Mouse (Mus musculus) heart, postnatal 14 days (tissue): ENCODE measurements around the gene Ccdc85c. TPM values are rescaled to one million over a fixed set of nuclear protein-coding genes. Genes with fewer than 3 reads are reported as not detected.
A peak's percentile ranks its signal among the peaks of the same experiment; 100 is the strongest.

ENCODE experiments used
- DNase-seq, 2 experiments: peaks; one replicate each; pipeline ENCODE4 v3.0.0; 2021 to 2022
- intact Hi-C: fragments of 180-260 bp; cut with DNase I; formaldehyde crosslinking; loops from one replicate; pipeline ENCODE4 v1.15.1; 2025
- total RNA-seq, 2 experiments: library from RNA; stranded (reverse); gene quantifications; 2 replicates each; pipeline ENCODE4 v1.2.3; 2021

Gene Ccdc85c
- total RNA-seq, 2 experiments from 2014 or later, result 33.2 to 35.2 TPM

- DNase-seq, result no peak
- intact Hi-C loops, result loop anchor here (2.0 kb wide), 1 partner anchor 53 kb away; no protein-coding TSS in a partner anchor
Observed at GRCm38 (mm10) chr12:108223357-108223756, 51.9 kb downstream of the Ccdc85c start.

GRCm38 (mm10) chr12:108221712-108222111, 53.5 kb downstream of the Ccdc85c start:
- intact Hi-C loops, result loop anchor here (2.0 kb wide), 1 partner anchor 55 kb away; no protein-coding TSS in a partner anchor

GRCm38 (mm10) chr12:108221206-108221605, 54.0 kb downstream of the Ccdc85c start:
- intact Hi-C loops, result no loop called here
- no peak for DNase-seq

More at GRCm38 (mm10) chr12:108221712-108222111, 53.5 kb downstream of the Ccdc85c start:
- no peak for DNase-seq

- intact Hi-C loops, result no loop called here
- DNase-seq, result no peak
Observed at GRCm38 (mm10) chr12:108220621-108221020, 54.6 kb downstream of the Ccdc85c start.

GRCm38 (mm10) chr12:108219825-108220616, 55.2 kb downstream of the Ccdc85c start:
- DNase-seq, result no peak
- intact Hi-C loops, result no loop called here

GRCm38 (mm10) chr12:108219163-108219562, 56.1 kb downstream of the Ccdc85c start:
- intact Hi-C loops, result no loop called here
- no peak for DNase-seq

- peak; percentile 75 to 80 for DNase-seq
- intact Hi-C loops, result loop anchor here (2.0 kb wide), 1 partner anchor 75 kb away; no protein-coding TSS in a partner anchor
Observed at GRCm38 (mm10) chr12:108217572-108217971, 57.7 kb downstream of the Ccdc85c start.

- no peak for DNase-seq
- intact Hi-C loops, result loop anchor here (2.0 kb wide), 1 partner anchor 76 kb away; no protein-coding TSS in a partner anchor
Observed at GRCm38 (mm10) chr12:108216611-108217370, 58.4 kb downstream of the Ccdc85c start.

GRCm38 (mm10) chr12:108215090-108215489, 60.1 kb downstream of the Ccdc85c start:
- intact Hi-C loops, result no loop called here

GRCm38 (mm10) chr12:108213090-108214041, 61.9 kb downstream of the Ccdc85c start:
- no peak for DNase-seq
- intact Hi-C loops, result no loop called here

More at GRCm38 (mm10) chr12:108215090-108215489, 60.1 kb downstream of the Ccdc85c start:
- DNase-seq, result no peak

GRCm38 (mm10) chr12:108212476-108212875, 62.7 kb downstream of the Ccdc85c start:
- intact Hi-C loops, result no loop called here

GRCm38 (mm10) chr12:108212071-108212470, 63.2 kb downstream of the Ccdc85c start:
- no peak for DNase-seq
- intact Hi-C loops, result no loop called here

More at GRCm38 (mm10) chr12:108212476-108212875, 62.7 kb downstream of the Ccdc85c start:
- no peak for DNase-seq

GRCm38 (mm10) chr12:108210623-108211022, 64.6 kb downstream of the Ccdc85c start:
- no peak for DNase-seq
- intact Hi-C loops, result no loop called here

GRCm38 (mm10) chr12:108208726-108209438, 66.3 kb downstream of the Ccdc85c start:
- intact Hi-C loops, result loop anchor here (1.0 to 5.0 kb wide), 2 partner anchors 84 to 283 kb away; no protein-coding TSS in a partner anchor
- peak; percentile 80 to 86 for DNase-seq

GRCm38 (mm10) chr12:108208216-108208615, 67.0 kb downstream of the Ccdc85c start:
- DNase-seq, result no peak
- intact Hi-C loops, result loop anchor here (5.0 kb wide), 1 partner anchor 284 kb away; no protein-coding TSS in a partner anchor

GRCm38 (mm10) chr12:108206641-108207040, 68.6 kb downstream of the Ccdc85c start:
- peak; percentile 83 to 90 for DNase-seq
- intact Hi-C loops, result loop anchor here (5.0 kb wide), 1 partner anchor 286 kb away; no protein-coding TSS in a partner anchor

- no peak for DNase-seq
- intact Hi-C loops, result loop anchor here (5.0 kb wide), 1 partner anchor 287 kb away; no protein-coding TSS in a partner anchor
Observed at GRCm38 (mm10) chr12:108204978-108205377, 70.2 kb downstream of the Ccdc85c start.

- intact Hi-C loops, result no loop called here
- no peak for DNase-seq
Observed at GRCm38 (mm10) chr12:108203895-108204294, 71.3 kb downstream of the Ccdc85c start.

GRCm38 (mm10) chr12:108200094-108200493, 75.1 kb downstream of the Ccdc85c start:
- DNase-seq, result no peak
- intact Hi-C loops, result no loop called here
